Mouse (Mus musculus): Measurements from ENCODE around the gene Cnmd. TPM values are rescaled to one million over a fixed set of nuclear protein-coding genes. Genes with fewer than 3 reads are reported as not detected.
A peak's percentile ranks its signal among the peaks of the same experiment; 100 is the strongest.

Cnmd gene
- polyA plus RNA-seq (2014; fragmentation: Nextera tagmentation; extraction: Ambion mirVana) = 125 and 186 TPM in 2 replicates

- Histone ChIP-seq H3K27ac (replicated peaks; ENCODE audit: low read depth, low read length) (peak within 1 kb of the TSS; percentile 35), H3K9ac (ENCODE audit: low read depth, low read length) (peak within 1 kb of the TSS; percentile 62)
Observed at GRCm38 (mm10) chr14:79662001-79662400, at the start of gene Cnmd. Gene Cnmd, minus strand, starts transcription at chr14:79662170.

GRCm38 (mm10) chr14:79711301-79711700, 49.3 kb upstream of the Cnmd start:
- Histone ChIP-seq H3K9ac (ENCODE audit: low read depth, low read length) (no peak overlapping the region), H3K27me3 (replicated peaks; ENCODE audit: control insufficient read depth, insufficient read depth, low read length) (no peaks in the 10 kb centered on the region), H3K27ac (replicated peaks; ENCODE audit: low read depth, low read length) (no peak overlapping the region), H3K4me1 (ENCODE audit: control insufficient read depth, insufficient read depth, low read length) (no peaks in the 10 kb centered on the region), H3K4me3 (ENCODE audit: low read depth, low read length) (no peak overlapping the region), H3K9me3 (ENCODE audit: control insufficient read depth, low read length) (no peaks in the 10 kb centered on the region), H3K4me2 (ENCODE audit: low read depth, low read length) (no peak overlapping the region), H3K36me3 (ENCODE audit: control insufficient read depth, insufficient read depth, low read length) (no peaks in the 10 kb centered on the region)
- no peak for DNase-seq (ENCODE audit: low spot score)
- ATAC-seq (ENCODE audit: low read depth) = no peak
- WGBS = 59% methylated on average over 4 of the region's 4 CpGs

More at GRCm38 (mm10) chr14:79662001-79662400, at the start of gene Cnmd:
- DNase-seq (ENCODE audit: low spot score) = no peak
- ATAC-seq (ENCODE audit: low read depth) = no peak
- peaks cover 8% of the 10 kb centered on the region; the same call in 1 of the 2 replicates for H3K4me1 ChIP-seq (ENCODE audit: control insufficient read depth, insufficient read depth, low read length)
- H3K36me3 ChIP-seq (ENCODE audit: control insufficient read depth, insufficient read depth, low read length) = no peaks in the 10 kb centered on the region
- H3K4me2 ChIP-seq (ENCODE audit: low read depth, low read length) = peak within 1 kb of the TSS; percentile 59
- H3K4me3 ChIP-seq (ENCODE audit: low read depth, low read length) = peak within 1 kb of the TSS; percentile 35
- 56% methylated on average over 4 of the region's 4 CpGs for WGBS
- no peaks in the 10 kb centered on the region for H3K9me3 ChIP-seq (ENCODE audit: control insufficient read depth, low read length)
- H3K27me3 ChIP-seq (replicated peaks; ENCODE audit: control insufficient read depth, insufficient read depth, low read length) = peaks cover 3% of the 10 kb centered on the region; the same call in 1 of the 2 replicates

- ATAC-seq (ENCODE audit: low read depth) (peak; percentile 79), DNase-seq (ENCODE audit: low spot score) (peak; percentile 82)
- WGBS = 67% methylated on average over 22 of the region's 22 CpGs
- no peak overlapping the region for H3K4me2 ChIP-seq (ENCODE audit: low read depth, low read length)
- H3K27ac ChIP-seq (replicated peaks; ENCODE audit: low read depth, low read length) = peak overlapping the region; percentile 81
- no peaks in the 10 kb centered on the region; the same call in 1 of the 2 replicates for H3K4me1 ChIP-seq (ENCODE audit: control insufficient read depth, insufficient read depth, low read length)
- H3K9me3 ChIP-seq (ENCODE audit: control insufficient read depth, low read length) = no peaks in the 10 kb centered on the region
- no peak overlapping the region for H3K4me3 ChIP-seq (ENCODE audit: low read depth, low read length)
- H3K27me3 ChIP-seq (replicated peaks; ENCODE audit: control insufficient read depth, insufficient read depth, low read length) = no peaks in the 10 kb centered on the region
- no peaks in the 10 kb centered on the region for H3K36me3 ChIP-seq (ENCODE audit: control insufficient read depth, insufficient read depth, low read length)
- no peak overlapping the region for H3K9ac ChIP-seq (ENCODE audit: low read depth, low read length)
Observed at GRCm38 (mm10) chr14:79703523-79704172, 41.7 kb upstream of the Cnmd start.

GRCm38 (mm10) chr14:79701606-79702005, 39.6 kb upstream of the Cnmd start:
- H3K4me2 ChIP-seq (ENCODE audit: low read depth, low read length) = no peak overlapping the region
- no peak overlapping the region for H3K4me3 ChIP-seq (ENCODE audit: low read depth, low read length)
- no peaks in the 10 kb centered on the region for H3K36me3 ChIP-seq (ENCODE audit: control insufficient read depth, insufficient read depth, low read length)
- no peak overlapping the region for H3K9ac ChIP-seq (ENCODE audit: low read depth, low read length)
- peak; percentile 31; the same call in 1 of the 2 replicates for ATAC-seq (ENCODE audit: low read depth)
- 66% methylated on average over 5 of the region's 5 CpGs for WGBS
- DNase-seq (ENCODE audit: low spot score) = no peak
- peak overlapping the region; percentile 39; the same call in 1 of the 2 replicates for H3K27ac ChIP-seq (replicated peaks; ENCODE audit: low read depth, low read length)
- no peaks in the 10 kb centered on the region for H3K27me3 ChIP-seq (replicated peaks; ENCODE audit: control insufficient read depth, insufficient read depth, low read length)
- H3K9me3 ChIP-seq (ENCODE audit: control insufficient read depth, low read length) = no peaks in the 10 kb centered on the region
- H3K4me1 ChIP-seq (ENCODE audit: control insufficient read depth, insufficient read depth, low read length) = no peaks in the 10 kb centered on the region; the same call in 1 of the 2 replicates

- H3K4me1 ChIP-seq (ENCODE audit: control insufficient read depth, insufficient read depth, low read length) = no peaks in the 10 kb centered on the region; the same call in 1 of the 2 replicates
- WGBS = 43% methylated on average over 7 of the region's 7 CpGs
- H3K27ac ChIP-seq (replicated peaks; ENCODE audit: low read depth, low read length) = no peak overlapping the region
- H3K4me3 ChIP-seq (ENCODE audit: low read depth, low read length) = no peak overlapping the region
- no peaks in the 10 kb centered on the region for H3K9me3 ChIP-seq (ENCODE audit: control insufficient read depth, low read length)
- no peak overlapping the region for H3K9ac ChIP-seq (ENCODE audit: low read depth, low read length)
- H3K36me3 ChIP-seq (ENCODE audit: control insufficient read depth, insufficient read depth, low read length) = no peaks in the 10 kb centered on the region
- DNase-seq (ENCODE audit: low spot score) (no peak), ATAC-seq (ENCODE audit: low read depth) (0 out of 2 replicates have a peak, but pooled peaks have one; percentile 16)
- H3K4me2 ChIP-seq (ENCODE audit: low read depth, low read length) = no peak overlapping the region
- no peaks in the 10 kb centered on the region for H3K27me3 ChIP-seq (replicated peaks; ENCODE audit: control insufficient read depth, insufficient read depth, low read length)
Observed at GRCm38 (mm10) chr14:79701054-79701453, 39.1 kb upstream of the Cnmd start.

GRCm38 (mm10) chr14:79699381-79699780, 37.4 kb upstream of the Cnmd start:
- WGBS = 57% methylated on average over 6 of the region's 6 CpGs
- ATAC-seq (ENCODE audit: low read depth) (no peak), DNase-seq (ENCODE audit: low spot score) (no peak)
- Histone ChIP-seq H3K9ac (ENCODE audit: low read depth, low read length) (no peak overlapping the region), H3K27me3 (replicated peaks; ENCODE audit: control insufficient read depth, insufficient read depth, low read length) (no peaks in the 10 kb centered on the region), H3K4me1 (ENCODE audit: control insufficient read depth, insufficient read depth, low read length) (no peaks in the 10 kb centered on the region; the same call in 1 of the 2 replicates), H3K36me3 (ENCODE audit: control insufficient read depth, insufficient read depth, low read length) (no peaks in the 10 kb centered on the region), H3K9me3 (ENCODE audit: control insufficient read depth, low read length) (no peaks in the 10 kb centered on the region), H3K4me2 (ENCODE audit: low read depth, low read length) (no peak overlapping the region), H3K27ac (replicated peaks; ENCODE audit: low read depth, low read length) (no peak overlapping the region), H3K4me3 (ENCODE audit: low read depth, low read length) (no peak overlapping the region)

- no peak for DNase-seq (ENCODE audit: low spot score)
- Histone ChIP-seq H3K9ac (ENCODE audit: low read depth, low read length) (no peak overlapping the region), H3K4me1 (ENCODE audit: control insufficient read depth, insufficient read depth, low read length) (no peaks in the 10 kb centered on the region), H3K27ac (replicated peaks; ENCODE audit: low read depth, low read length) (no peak overlapping the region), H3K4me3 (ENCODE audit: low read depth, low read length) (no peak overlapping the region), H3K27me3 (replicated peaks; ENCODE audit: control insufficient read depth, insufficient read depth, low read length) (no peaks in the 10 kb centered on the region), H3K4me2 (ENCODE audit: low read depth, low read length) (no peak overlapping the region), H3K36me3 (ENCODE audit: control insufficient read depth, insufficient read depth, low read length) (no peaks in the 10 kb centered on the region), H3K9me3 (ENCODE audit: control insufficient read depth, low read length) (no peaks in the 10 kb centered on the region)
- no peak for ATAC-seq (ENCODE audit: low read depth)
- 90% methylated on average over 7 of the region's 7 CpGs for WGBS
Observed at GRCm38 (mm10) chr14:79690068-79690844, 28.3 kb upstream of the Cnmd start.

- Histone ChIP-seq H3K9me3 (ENCODE audit: control insufficient read depth, low read length) (no peaks in the 10 kb centered on the region), H3K27me3 (replicated peaks; ENCODE audit: control insufficient read depth, insufficient read depth, low read length) (no peaks in the 10 kb centered on the region), H3K9ac (ENCODE audit: low read depth, low read length) (no peak overlapping the region), H3K4me2 (ENCODE audit: low read depth, low read length) (no peak overlapping the region), H3K36me3 (ENCODE audit: control insufficient read depth, insufficient read depth, low read length) (no peaks in the 10 kb centered on the region), H3K4me3 (ENCODE audit: low read depth, low read length) (no peak overlapping the region), H3K4me1 (ENCODE audit: control insufficient read depth, insufficient read depth, low read length) (peaks cover 24% of the 10 kb centered on the region), H3K27ac (replicated peaks; ENCODE audit: low read depth, low read length) (no peak overlapping the region)
- ATAC-seq (ENCODE audit: low read depth) = no peak
- no peak for DNase-seq (ENCODE audit: low spot score)
- 44% methylated on average over 5 of the region's 5 CpGs for WGBS
Observed at GRCm38 (mm10) chr14:79680652-79681051, 18.7 kb upstream of the Cnmd start.

All from embryonic facial prominence, embryonic 14.5 days (tissue).